Mouse (Mus musculus) liver, embryonic 15.5 days (tissue): ENCODE results near the gene Adsl. TPM values are rescaled to one million over a fixed set of nuclear protein-coding genes. Genes with fewer than 3 reads are reported as not detected.
"Not testable (repeated sequence)": the region's sequence is repeated elsewhere in the genome, so short reads cannot be mapped to it uniquely, and the experiment has no call there.

Experiments used
- ATAC-seq: fragments of 200-750 bp; cut with Nextera tagmentation; 2 replicates; pipeline ENCODE4 v1.8.0; 2017; ENCODE audit warnings: moderate number of reproducible peaks, mild to moderate bottlenecking, moderate library complexity; ENCODE audit not compliant: insufficient read depth
- H3K27ac ChIP-seq: fragments of 300-500 bp; sonication (generic); replicated peaks from 2 replicates; pipeline ENCODE4 v1.5.1; 2015; ENCODE audit warnings: mild to moderate bottlenecking, inconsistent platforms
- H3K27me3 ChIP-seq: fragments of 300-500 bp; sonication (generic); 2 replicates; pipeline ENCODE4 v1.6.1; 2015; ENCODE audit warnings: mild to moderate bottlenecking, inconsistent platforms
- H3K36me3 ChIP-seq: fragments of 300-500 bp; sonication (generic); replicated peaks from 2 replicates; pipeline ENCODE4 v1.6.1; 2015; ENCODE audit warnings: moderate library complexity, mild to moderate bottlenecking, inconsistent platforms
- H3K4me1 ChIP-seq: fragments of 300-500 bp; sonication (generic); replicated peaks from 2 replicates; pipeline ENCODE4 v1.6.1; 2015; ENCODE audit warnings: inconsistent platforms
- H3K4me2 ChIP-seq: fragments of 300-500 bp; sonication (generic); 2 replicates; pipeline ENCODE4 v1.6.1; 2015; ENCODE audit warnings: moderate library complexity, mild to moderate bottlenecking, inconsistent platforms
- H3K4me3 ChIP-seq: fragments of 300-500 bp; sonication (generic); replicated peaks from 2 replicates; pipeline ENCODE4 v1.5.1; 2015; ENCODE audit warnings: mild to moderate bottlenecking, inconsistent platforms
- H3K9ac ChIP-seq: fragments of 300-500 bp; sonication (generic); 2 replicates; pipeline ENCODE4 v1.6.1; 2015; ENCODE audit warnings: moderate library complexity, mild to moderate bottlenecking, inconsistent platforms
- H3K9me3 ChIP-seq: fragments of 300-500 bp; sonication (generic); replicated peaks from 2 replicates; pipeline ENCODE4 v1.6.1; 2016; ENCODE audit warnings: inconsistent platforms
- WGBS: fragments of 180-500 bp; shearing (Covaris S2); methylation state at CpG from one replicate; pipeline ENCODE4 v1.1.7; 2015; ENCODE audit warnings: mixed read lengths; ENCODE audit not compliant: insufficient replicate concordance; 5-methylcytosine and 5-hydroxymethylcytosine counted together
- polyA plus RNA-seq: library from polyadenylated mRNA; unstranded; fragments of >200 nt; fragmentation: Nextera tagmentation; extraction: Ambion mirVana; gene quantifications from 2 replicates; pipeline ENCODE4 v1.2.1, GENCODE M21; 2015

Adsl gene
- polyA plus RNA-seq, 1 experiment from 2014 or later, result 70.2 TPM

GRCm38 (mm10) chr15:80920346-80920745, 27.9 kb upstream of the Adsl start:
- no peak overlapping the region for H3K4me3 ChIP-seq
- H3K9ac ChIP-seq, result no peak overlapping the region
- peaks cover 96% of the 10 kb centered on the region for H3K36me3 ChIP-seq
- no peak overlapping the region for H3K27ac ChIP-seq
- ATAC-seq, result no peak
- no peaks in the 10 kb centered on the region for H3K27me3 ChIP-seq
- WGBS, result 85% methylated on average over 3 of the region's 3 CpGs
- no peaks in the 10 kb centered on the region for H3K9me3 ChIP-seq
- no peaks in the 10 kb centered on the region for H3K4me1 ChIP-seq
- no peak overlapping the region for H3K4me2 ChIP-seq

GRCm38 (mm10) chr15:80921781-80922180, 26.5 kb upstream of the Adsl start:
- Histone ChIP-seq H3K4me3 (no peak overlapping the region), H3K9me3 (no peaks in the 10 kb centered on the region), H3K36me3 (peaks cover 93% of the 10 kb centered on the region), H3K27me3 (no peaks in the 10 kb centered on the region), H3K4me2 (no peak overlapping the region), H3K9ac (no peak overlapping the region), H3K27ac (no peak overlapping the region), H3K4me1 (no peaks in the 10 kb centered on the region)
- 68% methylated on average over 4 of the region's 4 CpGs for WGBS
- 0 out of 2 replicates have a peak, but pooled peaks have one; percentile 40 for ATAC-seq

- H3K27me3 ChIP-seq, result no peaks in the 10 kb centered on the region
- H3K4me2 ChIP-seq, result no peak overlapping the region
- 82% methylated on average over 2 of the region's 2 CpGs for WGBS
- no peak overlapping the region for H3K4me3 ChIP-seq
- H3K9me3 ChIP-seq, result no peaks in the 10 kb centered on the region
- peaks cover 5% of the 10 kb centered on the region; the same call in 1 of the 2 replicates for H3K4me1 ChIP-seq
- H3K9ac ChIP-seq, result no peak overlapping the region
- no peak overlapping the region for H3K27ac ChIP-seq
- no peak for ATAC-seq
- H3K36me3 ChIP-seq, result peaks cover 95% of the 10 kb centered on the region
Observed at GRCm38 (mm10) chr15:80924211-80924610, 24.1 kb upstream of the Adsl start.

- Histone ChIP-seq H3K27ac (no peak overlapping the region), H3K4me3 (no peak overlapping the region), H3K9ac (no peak overlapping the region), H3K4me2 (no peak overlapping the region), H3K4me1 (peaks cover 12% of the 10 kb centered on the region), H3K9me3 (no peaks in the 10 kb centered on the region), H3K27me3 (no peaks in the 10 kb centered on the region), H3K36me3 (peaks cover 88% of the 10 kb centered on the region)
- 84% methylated on average over 20 of the region's 20 CpGs for WGBS
- ATAC-seq, result no peak
Observed at GRCm38 (mm10) chr15:80928811-80929355, 19.4 kb upstream of the Adsl start.

GRCm38 (mm10) chr15:80930048-80930571, 18.2 kb upstream of the Adsl start:
- Histone ChIP-seq H3K4me1 (peaks cover 12% of the 10 kb centered on the region), H3K9ac (no peak overlapping the region), H3K27me3 (no peaks in the 10 kb centered on the region), H3K4me2 (no peak overlapping the region), H3K9me3 (no peaks in the 10 kb centered on the region), H3K27ac (no peak overlapping the region), H3K36me3 (peaks cover 84% of the 10 kb centered on the region), H3K4me3 (no peak overlapping the region)
- no peak for ATAC-seq
- WGBS, result 43% methylated on average over 14 of the region's 16 CpGs

GRCm38 (mm10) chr15:80930676-80931320, 17.5 kb upstream of the Adsl start:
- not testable (repeated sequence) for H3K27me3 ChIP-seq, H3K4me2 ChIP-seq, H3K4me3 ChIP-seq, H3K27ac ChIP-seq, H3K9me3 ChIP-seq, H3K9ac ChIP-seq, ATAC-seq
- WGBS, result 84% methylated on average over 23 of the region's 23 CpGs
- peaks cover 86% of the 10 kb centered on the region for H3K36me3 ChIP-seq
- peaks cover 12% of the 10 kb centered on the region for H3K4me1 ChIP-seq

GRCm38 (mm10) chr15:80931345-80931960, 16.8 kb upstream of the Adsl start:
- WGBS, result 89% methylated on average over 9 of the region's 9 CpGs

GRCm38 (mm10) chr15:80934841-80935240, 13.4 kb upstream of the Adsl start:
- no peak overlapping the region for H3K27ac ChIP-seq
- H3K4me3 ChIP-seq, result no peak overlapping the region
- H3K27me3 ChIP-seq, result no peaks in the 10 kb centered on the region
- H3K9ac ChIP-seq, result no peak overlapping the region
- no peak for ATAC-seq
- H3K36me3 ChIP-seq, result peaks cover 65% of the 10 kb centered on the region
- H3K4me2 ChIP-seq, result no peak overlapping the region
- no peaks in the 10 kb centered on the region for H3K9me3 ChIP-seq
- 39% methylated on average over 5 of the region's 5 CpGs for WGBS
- H3K4me1 ChIP-seq, result peaks cover 8% of the 10 kb centered on the region; the same call in 1 of the 2 replicates

More at GRCm38 (mm10) chr15:80931345-80931960, 16.8 kb upstream of the Adsl start:
- no peak for ATAC-seq
- peaks cover 12% of the 10 kb centered on the region for H3K4me1 ChIP-seq
- no peak overlapping the region for H3K27ac ChIP-seq
- no peak overlapping the region for H3K4me3 ChIP-seq
- no peaks in the 10 kb centered on the region for H3K27me3 ChIP-seq
- no peak overlapping the region for H3K4me2 ChIP-seq
- H3K9ac ChIP-seq, result no peak overlapping the region
- H3K9me3 ChIP-seq, result no peaks in the 10 kb centered on the region
- peaks cover 86% of the 10 kb centered on the region for H3K36me3 ChIP-seq

- H3K9ac ChIP-seq, result no peak overlapping the region
- no peak overlapping the region for H3K27ac ChIP-seq
- no peak for ATAC-seq
- H3K36me3 ChIP-seq, result peaks cover 61% of the 10 kb centered on the region
- H3K4me1 ChIP-seq, result 0 out of 2 replicates have a peak, but pooled peaks cover 2% of the 10 kb centered on the region
- no peak overlapping the region for H3K4me3 ChIP-seq
- 84% methylated on average over 3 of the region's 3 CpGs for WGBS
- H3K27me3 ChIP-seq, result no peaks in the 10 kb centered on the region
- no peaks in the 10 kb centered on the region for H3K9me3 ChIP-seq
- no peak overlapping the region for H3K4me2 ChIP-seq
Observed at GRCm38 (mm10) chr15:80936686-80937085, 11.6 kb upstream of the Adsl start.

- H3K36me3 ChIP-seq, result peaks cover 47% of the 10 kb centered on the region
- WGBS, result 46% methylated on average over 4 of the region's 4 CpGs
- no peak overlapping the region for H3K9ac ChIP-seq
- ATAC-seq, result no peak
- no peaks in the 10 kb centered on the region for H3K27me3 ChIP-seq
- no peak overlapping the region for H3K27ac ChIP-seq
- no peak overlapping the region for H3K4me3 ChIP-seq
- 0 out of 2 replicates have a peak, but pooled peaks cover 2% of the 10 kb centered on the region for H3K4me1 ChIP-seq
- H3K9me3 ChIP-seq, result no peaks in the 10 kb centered on the region
- no peak overlapping the region for H3K4me2 ChIP-seq
Observed at GRCm38 (mm10) chr15:80938615-80939014, 9.7 kb upstream of the Adsl start.

- Histone ChIP-seq H3K4me2 (no peak overlapping the region), H3K9me3 (no peaks in the 10 kb centered on the region), H3K9ac (no peak overlapping the region), H3K4me3 (no peak overlapping the region), H3K27me3 (no peaks in the 10 kb centered on the region), H3K36me3 (peaks cover 43% of the 10 kb centered on the region), H3K4me1 (0 out of 2 replicates have a peak, but pooled peaks cover 2% of the 10 kb centered on the region), H3K27ac (no peak overlapping the region)
- no peak for ATAC-seq
- 51% methylated on average over 5 of the region's 5 CpGs for WGBS
Observed at GRCm38 (mm10) chr15:80939401-80939800, 8.9 kb upstream of the Adsl start.
